Mouse (Mus musculus) embryo, embryonic 9.5 days (tissue): ENCODE results near the gene Lmna.

Source experiments
- DNase-seq: peaks from one replicate; pipeline ENCODE4 v3.0.0-alpha.2; 2017; ENCODE audit errors: extremely low spot score

The Lmna gene

DNA sequence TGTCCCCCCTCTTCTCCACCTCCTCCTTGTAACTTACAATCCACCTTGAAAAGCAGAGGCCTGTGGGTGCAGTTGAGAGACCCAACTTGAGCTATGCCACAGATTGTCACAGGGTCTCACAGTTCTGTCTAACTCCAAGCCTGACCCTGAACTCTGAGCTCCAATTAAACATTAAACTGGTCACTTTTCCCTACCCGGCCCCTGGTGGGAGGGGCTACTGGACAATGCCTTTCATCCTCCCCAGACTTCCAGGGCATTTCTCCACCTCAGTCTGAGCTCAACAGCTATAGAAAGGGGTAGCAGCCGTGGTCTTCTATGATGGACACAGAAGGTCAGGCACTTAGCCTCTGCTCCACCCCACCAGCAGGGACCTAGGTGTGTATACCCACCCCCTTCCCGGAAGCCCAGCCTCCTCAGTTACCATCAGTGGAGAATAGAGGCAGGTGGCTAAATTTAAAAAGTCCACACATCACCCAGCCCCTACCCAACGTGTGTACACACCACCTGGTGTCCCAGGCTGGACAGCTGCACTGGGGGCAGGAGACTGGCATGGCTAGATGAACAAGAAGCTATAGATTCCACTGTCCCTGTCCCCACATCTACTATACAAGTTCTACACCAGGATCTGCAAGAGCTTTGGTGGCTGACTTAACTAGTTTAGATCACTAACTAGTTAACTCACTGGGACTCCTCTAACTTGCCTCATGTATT, 8.9 kb downstream of the Lmna start:
- DNase-seq: no peak

DNA sequence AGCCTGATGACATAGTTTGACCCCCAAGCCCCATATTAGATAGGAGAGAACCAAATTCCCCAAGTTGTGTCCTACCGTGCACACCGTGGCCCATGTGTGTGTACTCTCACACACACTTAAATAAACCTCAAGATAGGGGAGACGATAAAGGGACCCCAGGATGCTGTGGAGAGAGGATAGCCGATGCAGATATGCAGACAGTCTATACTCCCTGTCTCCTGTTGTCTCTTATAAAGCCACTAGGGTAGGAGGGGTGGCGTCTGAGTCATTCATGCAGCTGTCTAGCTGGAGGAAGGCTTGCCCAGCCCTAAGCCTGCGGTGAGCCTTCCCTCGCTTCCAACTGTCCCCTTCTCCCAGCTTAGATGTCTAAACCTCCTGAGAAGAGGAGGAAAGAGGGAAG, 9.7 kb downstream of the Lmna start:
- DNase-seq: no peak

DNA sequence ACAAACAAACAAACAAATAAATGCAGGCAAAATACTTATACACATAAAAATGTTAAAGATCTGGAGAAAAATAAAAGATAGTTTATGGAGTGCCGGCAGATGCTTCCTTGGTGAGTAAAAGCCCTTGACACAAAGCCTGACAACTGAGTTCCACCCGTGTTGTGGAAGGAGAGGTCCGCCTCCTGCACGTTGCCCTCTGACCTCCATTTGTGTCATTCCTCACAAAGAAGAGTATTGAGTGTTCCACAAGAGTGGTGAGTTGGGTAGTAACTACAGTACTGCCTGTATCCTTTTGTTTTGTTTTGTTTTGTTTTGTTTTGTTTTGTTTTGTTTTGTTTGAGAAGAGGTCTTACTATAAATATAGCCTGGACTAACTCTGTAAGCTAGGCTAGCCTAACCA, 10.2 kb downstream of the Lmna start:
- DNase-seq: no peak

DNA sequence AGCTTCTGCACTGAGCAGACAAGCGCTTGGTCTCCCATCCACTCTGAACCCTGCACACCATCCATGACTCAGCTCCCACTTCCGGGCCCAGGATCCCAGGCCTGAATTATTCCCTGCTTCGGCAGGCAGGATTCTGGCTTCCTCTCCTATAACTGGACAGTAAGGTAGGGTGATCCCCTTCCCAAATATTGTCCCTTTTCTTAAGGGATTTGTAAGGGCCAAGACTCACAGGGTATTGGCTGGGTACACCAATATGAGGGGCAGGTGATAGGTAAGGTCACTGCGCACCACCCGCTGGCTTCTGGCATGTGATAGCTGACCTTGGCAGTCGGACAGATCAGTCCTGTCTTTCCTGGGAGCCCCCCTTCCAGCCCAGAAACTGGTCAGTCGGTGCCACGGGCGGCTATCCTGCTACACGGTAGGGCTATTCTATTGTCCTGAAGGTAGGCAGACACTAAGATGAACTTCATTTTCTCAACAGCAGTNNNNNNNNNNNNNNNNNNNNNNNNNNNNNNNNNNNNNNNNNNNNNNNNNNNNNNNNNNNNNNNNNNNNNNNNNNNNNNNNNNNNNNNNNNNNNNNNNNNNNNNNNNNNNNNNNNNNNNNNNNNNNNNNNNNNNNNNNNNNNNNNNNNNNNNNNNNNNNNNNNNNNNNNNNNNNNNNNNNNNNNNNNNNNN, 13.9 kb downstream of the Lmna start:
- DNase-seq: no peak

DNA sequence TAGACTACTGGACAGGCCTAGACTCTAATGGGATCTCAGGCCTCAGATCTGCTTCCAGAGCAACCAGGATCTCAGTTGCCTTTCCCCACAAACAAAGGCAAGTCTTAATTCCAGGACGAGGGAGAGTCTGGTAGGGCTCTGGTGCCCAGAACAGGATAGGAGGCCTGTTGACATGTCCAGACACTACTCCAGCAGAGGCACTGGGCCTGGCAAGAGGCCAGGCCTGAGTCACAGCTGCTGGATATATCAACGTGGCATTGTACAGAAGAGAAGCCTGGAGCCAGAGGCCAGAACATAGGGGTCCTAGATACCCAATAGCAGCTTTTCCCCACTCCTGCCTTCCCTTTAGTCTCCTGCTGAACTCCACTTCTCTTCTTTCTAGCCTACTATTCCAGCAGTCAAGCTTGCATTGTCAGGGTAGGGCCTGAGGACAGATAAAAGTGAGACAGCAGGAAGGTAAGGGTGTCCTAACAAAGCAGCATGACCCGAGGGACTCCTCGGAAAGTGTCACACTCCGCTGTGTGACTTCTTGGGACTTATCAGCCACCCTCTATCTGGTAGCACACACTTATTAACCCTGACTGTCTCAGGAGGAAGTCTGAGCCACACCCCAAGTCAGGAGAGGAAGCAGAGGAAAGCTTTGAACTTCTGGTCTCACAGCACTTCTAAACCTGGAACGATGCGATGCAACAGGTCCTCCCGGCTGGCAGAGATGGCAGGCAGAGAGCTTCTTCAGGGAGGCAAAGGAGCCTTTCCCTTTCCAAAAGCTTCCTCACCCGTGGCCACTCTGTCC, 14.7 kb downstream of the Lmna start:
- no peak for DNase-seq

DNA sequence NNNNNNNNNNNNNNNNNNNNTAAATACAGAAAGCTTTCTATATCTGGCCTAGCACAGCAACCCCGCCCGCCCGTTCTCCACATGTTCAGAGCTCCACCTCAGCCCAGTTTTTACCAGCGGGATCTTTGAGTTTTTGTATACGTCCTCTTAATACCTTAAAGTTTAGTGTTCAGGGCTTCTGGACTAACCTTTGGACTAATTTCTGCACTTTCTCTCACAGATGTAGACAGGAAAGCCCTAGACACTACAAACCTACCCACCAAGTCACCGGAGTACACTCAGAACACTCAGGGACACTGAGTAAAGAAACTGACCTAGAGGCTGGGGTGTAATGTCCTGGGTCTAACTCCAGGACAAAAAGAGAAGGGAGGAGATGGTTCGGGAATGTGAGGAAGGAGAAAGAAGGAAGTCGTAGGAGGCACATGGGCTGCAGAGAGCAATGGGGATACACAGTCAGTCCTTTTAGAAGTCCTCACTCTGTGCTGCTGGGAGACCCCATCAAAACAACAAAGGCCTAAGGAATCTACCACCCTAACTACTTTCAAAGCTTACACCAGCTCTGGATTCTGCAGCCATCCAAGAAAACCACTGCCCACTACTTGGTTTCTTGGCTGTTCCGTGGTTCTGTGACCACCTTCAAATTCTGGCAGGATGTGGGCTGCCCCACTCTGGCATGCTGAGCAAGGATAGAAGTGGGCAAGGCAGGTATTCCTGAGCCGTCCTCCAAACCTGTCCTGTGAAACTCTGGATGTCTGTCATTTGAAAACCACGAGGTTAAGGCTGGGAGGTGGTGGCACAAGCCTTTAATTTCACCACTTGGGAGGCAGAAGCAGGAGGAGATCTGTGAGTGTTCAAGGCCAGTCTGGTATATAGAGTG, 15.8 kb downstream of the Lmna start:
- no peak for DNase-seq

DNA sequence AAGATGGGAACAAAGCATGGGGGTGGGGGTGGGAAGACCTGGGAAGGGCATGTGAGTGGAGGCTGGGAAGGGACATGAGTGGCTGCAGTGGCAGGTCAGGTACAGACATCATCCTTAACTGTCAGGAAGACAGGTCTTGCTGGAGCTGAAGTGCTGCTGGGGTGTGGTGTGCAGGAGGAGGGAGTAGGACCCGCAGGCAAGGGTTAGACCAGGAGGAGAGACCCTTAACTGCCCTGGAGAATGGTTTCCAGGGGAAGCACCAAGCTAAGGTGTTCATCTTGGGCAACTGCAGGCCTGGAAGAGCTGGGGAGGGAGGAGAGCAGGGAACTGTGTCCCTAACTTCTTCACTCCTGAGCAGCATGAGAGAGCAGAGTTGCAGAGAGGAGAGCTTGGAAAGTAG, 22.4 kb downstream of the Lmna start:
- DNase-seq: no peak

DNA sequence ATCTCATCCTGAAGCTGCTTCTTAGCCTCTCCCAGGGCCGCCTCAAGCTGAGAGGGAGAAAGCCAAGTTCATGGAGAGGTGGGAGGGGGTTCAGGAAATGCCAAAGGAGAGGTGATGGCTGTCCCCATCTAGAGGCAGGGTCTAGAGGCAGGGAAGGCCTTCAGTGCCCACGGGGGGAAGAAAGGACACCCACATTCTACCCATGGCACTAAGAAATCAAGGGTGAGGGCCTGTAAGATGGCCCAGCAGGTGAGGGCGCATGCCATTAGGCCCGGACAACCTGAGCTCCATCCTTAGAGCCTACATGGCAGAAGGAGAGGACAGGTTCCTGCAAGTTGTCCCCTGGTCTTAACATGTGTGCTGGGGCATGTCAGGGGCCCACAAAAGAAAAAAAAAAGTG, 22.9 kb downstream of the Lmna start:
- no peak for DNase-seq

DNA sequence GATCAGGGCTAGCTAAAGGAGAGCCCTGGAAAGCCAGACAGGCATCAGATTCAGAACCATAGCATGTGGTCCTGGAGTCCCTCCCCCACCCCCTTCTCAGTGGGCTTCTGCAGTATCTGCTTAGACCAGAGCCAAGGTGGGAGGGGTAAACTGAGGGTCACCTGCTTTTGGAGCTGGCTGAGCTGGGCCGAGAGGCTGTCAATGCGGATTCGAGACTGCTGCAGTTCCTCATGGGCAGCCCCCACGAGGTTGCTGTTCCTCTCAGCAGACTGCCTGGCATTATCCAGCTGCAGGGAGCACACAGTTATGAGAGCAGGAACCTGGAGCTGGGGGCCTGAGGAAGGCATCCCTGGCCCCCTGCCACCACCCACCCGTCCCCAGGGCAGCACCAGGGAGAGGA, 23.7 kb downstream of the Lmna start:
- no peak for DNase-seq

DNA sequence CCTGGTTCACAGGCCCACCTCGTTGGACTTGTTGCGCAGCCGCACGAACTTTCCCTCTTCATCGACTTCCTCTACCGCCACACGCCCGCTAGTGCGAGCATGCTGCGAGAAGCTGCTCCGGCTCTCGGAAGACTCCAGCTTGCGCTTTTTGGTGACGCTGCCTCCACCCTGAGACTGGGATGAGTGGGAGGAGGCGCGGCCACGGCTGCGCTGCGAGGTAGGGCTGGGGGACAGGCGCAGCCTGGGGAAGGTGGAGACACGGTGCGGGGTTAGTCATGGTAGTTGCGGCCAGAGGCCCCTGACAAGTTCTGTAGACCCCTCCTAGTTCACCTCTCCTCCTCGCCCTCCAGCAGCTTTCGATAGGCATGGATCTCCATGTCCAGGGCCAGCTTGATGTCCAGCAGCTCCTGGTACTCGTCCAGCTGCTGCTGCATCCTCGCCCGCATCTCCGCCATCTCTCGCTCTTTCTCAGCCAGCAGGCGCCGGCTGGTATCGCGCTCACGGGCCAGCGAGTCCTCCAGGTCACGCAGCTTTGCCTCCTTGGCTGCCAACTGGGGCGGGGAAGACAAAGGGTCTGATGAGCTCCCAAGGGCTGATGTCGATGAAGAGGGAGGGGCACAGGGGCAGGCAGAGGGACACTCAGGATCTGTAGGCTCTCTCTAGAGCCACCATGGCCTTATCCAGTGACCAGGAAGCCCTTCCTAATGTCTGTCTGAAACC, 25.0 kb downstream of the Lmna start:
- peak; percentile 57 for DNase-seq

DNA sequence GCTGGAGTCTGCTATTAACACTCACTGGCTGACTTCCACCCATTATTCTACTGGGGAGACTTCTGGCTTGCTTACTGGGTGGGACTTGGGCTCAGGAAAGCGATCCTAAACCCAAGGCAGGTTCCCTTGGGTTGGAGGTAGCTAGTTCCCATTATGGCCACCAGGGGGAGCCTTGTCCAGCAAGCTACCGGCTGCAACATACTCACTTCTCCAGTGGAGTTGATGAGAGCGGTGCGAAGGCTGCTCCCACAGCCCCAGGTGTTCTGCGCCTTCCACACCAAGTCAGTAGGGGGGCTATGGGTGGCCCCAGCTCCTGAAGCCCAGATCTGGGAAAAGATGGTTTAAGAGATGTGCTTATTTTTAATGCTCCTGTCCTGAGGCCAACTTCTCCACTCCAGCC, 26.1 kb downstream of the Lmna start:
- DNase-seq: peak; percentile 82

DNA sequence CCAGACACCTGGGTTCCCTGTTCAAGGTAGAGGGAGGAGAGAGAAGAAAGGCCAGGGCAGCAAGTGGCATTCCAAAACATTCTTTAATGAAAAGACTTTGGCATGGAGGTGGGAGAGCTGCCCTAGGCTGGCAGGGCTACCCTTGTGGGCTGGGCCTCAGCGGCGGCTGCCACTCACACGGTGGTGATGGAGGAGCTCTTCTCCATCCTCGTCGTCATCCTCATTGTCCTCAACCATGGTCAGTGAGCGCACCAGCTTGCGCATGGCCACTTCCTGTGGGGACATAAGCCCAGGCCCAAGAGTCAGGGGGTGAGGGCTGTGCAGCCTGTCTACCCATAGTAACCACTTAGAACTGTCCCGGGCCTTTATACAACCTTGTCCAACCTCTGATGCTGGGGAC, 26.6 kb downstream of the Lmna start:
- no peak for DNase-seq

DNA sequence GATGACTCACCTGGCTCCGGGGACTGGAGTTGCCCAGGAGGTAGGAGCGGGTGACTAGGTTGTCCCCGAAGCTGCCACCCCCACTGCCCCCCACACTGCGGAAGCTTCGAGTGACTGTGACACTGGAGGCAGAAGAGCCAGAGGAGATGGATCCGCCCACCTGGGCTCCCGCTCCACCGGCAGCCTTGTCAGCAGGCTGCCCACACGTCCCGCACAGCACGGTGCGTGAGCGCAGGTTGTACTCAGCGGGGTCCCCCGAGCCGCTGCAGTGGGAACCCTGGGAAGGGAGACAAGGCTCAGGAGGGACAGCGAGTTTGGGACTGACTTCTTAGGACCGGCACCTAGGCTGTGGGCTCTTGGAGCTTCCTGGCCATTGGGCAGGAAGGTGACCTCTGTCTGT, 27.4 kb downstream of the Lmna start:
- DNase-seq: no peak

DNA sequence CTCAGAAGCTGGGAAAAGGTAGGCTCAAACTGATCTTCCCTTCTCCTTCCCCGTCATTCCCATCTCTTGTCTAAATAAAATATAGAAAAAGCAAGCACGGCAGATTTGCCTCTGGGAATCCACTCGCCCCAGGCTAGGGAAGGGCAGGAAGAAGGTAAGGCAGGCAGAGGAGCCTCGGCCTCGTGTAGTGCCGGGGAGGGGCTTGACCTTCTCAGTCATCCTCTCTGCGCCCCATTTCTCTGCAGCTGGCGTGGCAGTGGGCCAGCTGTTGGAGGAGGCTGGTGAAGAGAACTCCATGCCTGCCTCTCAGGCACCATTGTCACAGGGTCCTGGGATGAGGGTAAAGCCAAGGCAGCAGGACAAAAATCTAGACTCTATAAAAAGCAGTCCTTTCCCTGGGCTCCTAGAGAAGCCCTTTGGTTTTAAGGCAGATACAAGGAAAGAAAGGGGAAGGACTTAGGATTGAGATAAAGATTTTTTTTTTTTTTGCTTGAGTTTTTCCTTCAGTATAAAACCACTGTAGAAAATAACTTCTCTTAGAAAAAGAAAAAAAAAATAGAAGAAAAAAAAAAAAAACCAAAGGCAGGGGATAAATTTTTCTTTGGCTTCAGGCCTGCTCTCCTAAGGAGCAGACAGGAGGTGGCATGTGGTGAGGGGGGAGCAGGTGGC, 28.2 kb downstream of the Lmna start:
- no peak for DNase-seq

DNA sequence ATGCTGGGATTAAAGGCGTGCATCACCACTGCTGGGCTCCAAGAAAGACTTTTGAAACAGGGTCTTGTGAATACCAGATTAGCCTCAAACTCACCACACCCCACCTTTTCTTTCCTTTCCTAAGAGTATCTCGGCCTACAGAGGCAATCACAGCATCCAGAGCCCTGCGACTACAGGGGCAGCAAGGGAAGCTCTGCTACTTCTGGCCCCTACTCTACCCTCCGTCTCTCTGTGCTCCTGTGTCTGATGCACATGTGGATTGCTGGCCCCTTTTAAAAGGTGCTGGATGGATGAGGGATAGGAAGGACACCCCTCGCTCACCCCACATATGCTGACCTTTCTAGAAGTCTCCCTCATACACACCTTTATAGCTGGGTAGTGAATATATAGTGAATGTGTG, 29.1 kb downstream of the Lmna start:
- DNase-seq: no peak

DNA sequence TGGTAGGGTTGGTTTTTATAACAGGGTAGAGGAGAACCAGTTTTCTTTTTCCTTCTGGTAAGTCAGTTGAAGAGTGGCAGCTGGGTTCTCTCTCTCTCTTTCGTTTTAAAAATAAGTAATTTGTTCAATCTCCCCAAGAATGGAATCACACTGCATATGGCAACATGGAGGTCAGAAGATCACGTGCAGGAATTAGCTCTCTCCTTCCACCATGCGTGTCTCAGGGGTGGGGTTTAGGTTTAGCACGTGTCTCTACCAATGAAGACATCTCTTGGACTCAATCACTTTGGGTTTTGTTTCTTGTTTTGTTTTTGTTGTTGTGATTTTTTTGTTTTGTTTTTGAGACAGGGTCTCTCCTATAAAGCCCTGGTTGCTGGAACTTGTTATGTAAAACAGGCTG, 29.9 kb downstream of the Lmna start:
- no peak for DNase-seq

DNA sequence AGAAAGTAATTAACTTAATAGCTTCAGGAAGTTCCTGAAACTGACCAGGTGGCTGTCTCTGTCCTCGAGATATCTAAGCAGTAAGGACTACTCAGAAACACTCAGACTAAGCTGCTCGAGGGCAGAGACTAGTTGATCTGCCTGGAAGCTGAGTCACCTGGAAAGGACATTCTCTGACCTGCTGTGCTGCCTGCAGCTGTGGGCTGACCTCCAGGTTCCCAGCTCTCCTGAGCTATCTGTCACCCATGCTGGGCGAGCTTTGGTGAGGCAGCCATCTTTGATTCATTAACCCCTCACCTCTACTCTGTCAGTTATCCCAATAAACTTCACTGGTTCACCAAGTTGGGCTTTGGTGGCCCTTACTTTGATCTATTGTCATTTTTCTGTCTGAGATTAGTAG, 30.6 kb downstream of the Lmna start:
- no peak for DNase-seq

DNA sequence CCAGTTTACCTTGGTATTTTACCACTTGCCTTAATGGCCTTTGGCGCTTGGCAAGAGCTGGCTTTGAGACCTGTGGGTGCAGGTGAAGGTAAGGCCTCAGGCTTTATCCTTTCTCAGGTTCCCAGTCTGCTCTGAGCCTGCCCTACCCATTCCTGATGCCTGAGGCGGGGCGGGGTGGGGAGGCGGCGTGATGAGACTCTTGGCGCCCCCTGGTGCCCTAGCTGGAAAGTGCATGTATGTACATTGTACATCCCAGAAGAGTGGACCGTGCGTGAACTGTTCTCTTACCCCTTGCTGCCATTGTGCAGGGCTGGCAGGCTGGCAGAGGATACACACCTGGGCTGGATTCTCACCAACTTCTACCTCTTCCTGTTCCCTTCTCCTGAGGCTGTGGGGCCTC, 32.0 kb downstream of the Lmna start:
- DNase-seq: peak; percentile 85

DNA sequence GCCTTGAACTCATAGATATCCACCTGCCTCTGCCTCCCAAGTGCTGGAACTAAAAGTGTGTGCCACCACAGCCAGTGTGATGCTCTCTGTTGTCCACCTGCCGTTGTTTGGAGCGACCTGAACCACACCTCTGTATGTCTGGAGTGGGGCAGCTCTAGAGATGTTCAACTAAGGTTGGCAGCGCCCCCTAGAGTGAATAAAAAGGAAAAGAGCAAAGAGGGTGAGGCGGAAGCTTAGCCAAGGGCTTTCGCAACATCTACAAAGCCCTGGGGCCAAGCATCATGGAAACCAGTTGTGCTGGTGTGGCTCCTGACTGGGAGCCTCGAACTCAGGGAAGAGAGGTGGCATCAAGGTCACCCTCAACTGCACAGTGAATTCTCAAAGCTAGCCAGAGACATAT, 33.4 kb downstream of the Lmna start:
- DNase-seq: no peak

DNA sequence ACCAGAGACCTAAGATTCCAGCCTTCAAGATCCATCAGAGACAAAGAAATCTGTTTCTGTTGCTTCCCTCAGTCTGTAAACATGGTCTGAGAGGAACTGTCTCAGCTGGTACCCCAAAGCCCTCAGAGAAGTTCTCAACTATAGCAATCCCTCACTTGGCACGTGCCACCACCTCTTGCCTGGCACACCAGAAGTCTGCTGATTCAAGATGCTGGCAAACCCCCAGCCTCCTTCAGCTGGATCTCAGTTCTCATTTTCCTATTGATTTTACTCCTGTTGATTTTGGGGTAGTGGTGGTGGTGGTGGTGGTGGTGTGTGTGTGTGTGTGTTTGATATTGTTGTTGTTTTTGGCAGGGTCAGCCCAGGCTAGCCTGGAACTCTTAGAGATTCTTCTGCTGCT, 36.2 kb downstream of the Lmna start:
- no peak for DNase-seq

DNA sequence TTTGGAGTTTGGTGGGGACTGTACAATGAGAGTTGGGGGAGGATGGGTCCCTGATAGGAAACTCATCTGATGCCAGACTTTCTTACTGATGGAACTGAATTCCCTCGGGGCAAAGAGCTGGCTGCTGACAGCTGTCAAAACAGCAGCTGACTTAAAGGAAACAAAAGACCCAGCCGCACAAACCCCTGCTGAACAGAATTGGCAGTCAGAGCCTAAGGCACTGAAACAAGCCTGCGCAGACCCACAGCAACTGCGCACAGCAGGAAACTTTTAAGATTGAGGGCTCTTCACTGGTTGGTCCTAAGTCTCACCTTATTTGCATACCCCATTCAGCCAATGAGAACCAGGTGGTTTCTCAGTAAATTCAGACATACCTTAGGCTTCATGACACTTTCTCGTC, 36.7 kb downstream of the Lmna start:
- DNase-seq: no peak
